Mouse (Mus musculus): ENCODE measurements around the gene Kif27. TPM values are rescaled to one million over a fixed set of nuclear protein-coding genes. Genes with fewer than 3 reads are reported as not detected.

The Kif27 gene
- polyA plus RNA-seq, 1 experiment from 2014 or later = 1.3 TPM

GRCm38 (mm10) chr13:58261674-58262073, 97.2 kb downstream of the Kif27 start:
- WGBS = 91% methylated on average over 4 of the region's 4 CpGs
- DNase-seq (ENCODE audit: low spot score) = no peak
- no peaks in the 10 kb centered on the region for H3K27me3 ChIP-seq (ENCODE audit: control insufficient read depth, insufficient read depth, low read length)
- no peak overlapping the region for H3K27ac ChIP-seq (ENCODE audit: low read depth, low read length)
- H3K4me3 ChIP-seq (ENCODE audit: low read depth, low read length) = no peak overlapping the region
- no peak for ATAC-seq (replicated peaks; ENCODE audit: low FRiP score)
- peaks cover 3% of the 10 kb centered on the region; the same call in 1 of the 2 replicates for H3K36me3 ChIP-seq (ENCODE audit: control insufficient read depth, insufficient read depth, low read length)
- no peak overlapping the region for H3K4me2 ChIP-seq (ENCODE audit: low read depth, low read length, severe bottlenecking)
- H3K9ac ChIP-seq (ENCODE audit: low read length) = no peak overlapping the region
- no peaks in the 10 kb centered on the region for H3K9me3 ChIP-seq (ENCODE audit: control insufficient read depth, low read length)
- no peaks in the 10 kb centered on the region for H3K4me1 ChIP-seq (replicated peaks; ENCODE audit: control insufficient read depth, insufficient read depth, low read length)

GRCm38 (mm10) chr13:58253268-58253667, 105.7 kb downstream of the Kif27 start:
- H3K36me3 ChIP-seq (ENCODE audit: control insufficient read depth, insufficient read depth, low read length) = no peaks in the 10 kb centered on the region
- ATAC-seq (replicated peaks; ENCODE audit: low FRiP score) = no peak
- WGBS = 92% methylated on average over 1 of the region's 1 CpGs

DNA sequence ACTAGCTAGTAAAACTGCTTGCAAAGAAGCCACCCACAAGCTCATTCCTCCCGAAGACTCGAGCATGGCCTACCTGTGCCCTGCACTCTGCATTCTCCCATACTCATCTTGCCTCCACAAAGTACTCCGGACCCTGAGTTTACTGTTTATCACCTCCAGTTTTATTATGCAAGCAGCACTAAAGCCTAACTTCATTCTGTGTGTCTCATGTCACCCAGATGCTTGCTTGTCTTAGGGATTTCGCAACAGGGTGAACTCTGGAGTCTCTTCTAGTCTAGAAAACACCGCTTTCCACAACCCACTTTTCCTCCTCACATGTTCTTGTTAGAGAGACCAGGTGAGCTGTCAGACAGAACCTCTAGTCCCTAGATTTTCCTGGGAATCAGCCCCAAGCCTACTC, 110.0 kb downstream of the Kif27 start:
- Histone ChIP-seq H3K27ac (ENCODE audit: low read depth, low read length) (no peak overlapping the region), H3K9ac (ENCODE audit: low read length) (no peak overlapping the region), H3K4me2 (ENCODE audit: low read depth, low read length, severe bottlenecking) (no peak overlapping the region), H3K4me3 (ENCODE audit: low read depth, low read length) (no peak overlapping the region), H3K27me3 (ENCODE audit: control insufficient read depth, insufficient read depth, low read length) (no peaks in the 10 kb centered on the region), H3K36me3 (ENCODE audit: control insufficient read depth, insufficient read depth, low read length) (no peaks in the 10 kb centered on the region), H3K4me1 (replicated peaks; ENCODE audit: control insufficient read depth, insufficient read depth, low read length) (no peaks in the 10 kb centered on the region), H3K9me3 (ENCODE audit: control insufficient read depth, low read length) (no peaks in the 10 kb centered on the region)
- ATAC-seq (replicated peaks; ENCODE audit: low FRiP score) (no peak), DNase-seq (ENCODE audit: low spot score) (no peak)
- 95% methylated on average over 5 of the region's 5 CpGs for WGBS

More at GRCm38 (mm10) chr13:58253268-58253667, 105.7 kb downstream of the Kif27 start:
- no peaks in the 10 kb centered on the region for H3K27me3 ChIP-seq (ENCODE audit: control insufficient read depth, insufficient read depth, low read length)
- no peak overlapping the region for H3K9ac ChIP-seq (ENCODE audit: low read length)
- no peak overlapping the region for H3K4me3 ChIP-seq (ENCODE audit: low read depth, low read length)
- no peak overlapping the region for H3K27ac ChIP-seq (ENCODE audit: low read depth, low read length)
- no peak for DNase-seq (ENCODE audit: low spot score)
- no peaks in the 10 kb centered on the region for H3K9me3 ChIP-seq (ENCODE audit: control insufficient read depth, low read length)
- no peaks in the 10 kb centered on the region for H3K4me1 ChIP-seq (replicated peaks; ENCODE audit: control insufficient read depth, insufficient read depth, low read length)
- no peak overlapping the region for H3K4me2 ChIP-seq (ENCODE audit: low read depth, low read length, severe bottlenecking)

MicroRNAs within 50 kb of the gene (microRNA counts, 519-probe panel; counts per million panel counts)
- 3,151 counts per million, percentile 12 among the panel's probes with 10 or more counts for microRNA mmu-miR-7a

Small RNAs within 50 kb of the gene (microRNA-seq; reads per million reads assigned to microRNA genes)
- gene Mir6369 (ENCODE audit: insufficient number of aligned reads) (not detected), gene Mir7-1 (ENCODE audit: insufficient number of aligned reads) (432 reads per million, percentile 58 among the genes with 10 or more reads in this experiment)

Other genes with a start within 250 kb of the Kif27 start
- 3.1 TPM in 2 replicates for gene Klhl3, start 245.5 kb downstream of the Kif27 start, polyA plus RNA-seq (2014; fragmentation: Nextera tagmentation; extraction: Ambion mirVana)
- 50.5 and 51.2 TPM in 2 replicates for gene Hnrnpa0, start 230.6 kb downstream of the Kif27 start, polyA plus RNA-seq (2014; fragmentation: Nextera tagmentation; extraction: Ambion mirVana)
- 41.6 and 45.8 TPM in 2 replicates for gene Idnk, start 201.5 kb downstream of the Kif27 start, polyA plus RNA-seq (2014; fragmentation: Nextera tagmentation; extraction: Ambion mirVana)
- 153 and 158 TPM in 2 replicates for gene Ubqln1, start 143.5 kb downstream of the Kif27 start, polyA plus RNA-seq (2014; fragmentation: Nextera tagmentation; extraction: Ambion mirVana)
- gene Gkap1, start 83.4 kb downstream of the Kif27 start, polyA plus RNA-seq (2014; fragmentation: Nextera tagmentation; extraction: Ambion mirVana) = 44.9 and 48.5 TPM in 2 replicates
- gene 2210016F16Rik, start 26.1 kb upstream of the Kif27 start, polyA plus RNA-seq (2014; fragmentation: Nextera tagmentation; extraction: Ambion mirVana) = 27.6 and 30.7 TPM in 2 replicates
- gene Rmi1, start 43.1 kb upstream of the Kif27 start, polyA plus RNA-seq (2014; fragmentation: Nextera tagmentation; extraction: Ambion mirVana) = 35.9 and 40.9 TPM in 2 replicates
- 2,577 and 2,646 TPM in 2 replicates for gene Hnrnpk, start 44.2 kb upstream of the Kif27 start, polyA plus RNA-seq (2014; fragmentation: Nextera tagmentation; extraction: Ambion mirVana)

Measured in forebrain, embryonic 11.5 days (tissue).